Mouse (Mus musculus): ENCODE results near the gene Med14.

The Med14 gene

GRCm38 (mm10) chrX:12761626-12762333, at the start of gene Med14:
Med14 (minus strand) TSS chrX:12762073.
- peak; percentile 94 for DNase-seq (ENCODE audit: extremely low read depth, insufficient read length, low spot score)

GRCm38 (mm10) chrX:12800559-12800958, 38.7 kb upstream of the Med14 start:
- DNase-seq (ENCODE audit: extremely low read depth, insufficient read length, low spot score): no peak

DNA sequence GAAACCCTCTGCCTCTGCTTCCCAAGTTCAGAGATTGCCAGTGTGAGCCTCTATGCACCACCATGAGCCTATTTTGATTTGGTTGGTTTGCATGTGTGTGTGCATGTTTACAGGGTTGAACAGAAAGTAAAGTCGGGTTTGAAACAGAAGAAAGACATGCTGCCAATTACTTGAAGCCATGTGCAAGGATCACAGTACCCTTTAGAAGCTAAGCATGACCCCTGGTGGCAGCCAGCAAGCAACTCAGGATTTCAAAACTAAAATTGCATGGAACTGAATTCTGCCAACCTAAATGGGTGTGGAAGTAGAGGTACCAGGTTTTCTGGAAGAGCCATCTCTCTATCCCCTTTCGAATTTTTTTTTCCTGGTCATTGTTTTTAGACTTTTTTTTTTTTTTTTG, 33.0 kb upstream of the Med14 start:
- peak; percentile 19 for DNase-seq (ENCODE audit: extremely low read depth, insufficient read length, low spot score)

DNA sequence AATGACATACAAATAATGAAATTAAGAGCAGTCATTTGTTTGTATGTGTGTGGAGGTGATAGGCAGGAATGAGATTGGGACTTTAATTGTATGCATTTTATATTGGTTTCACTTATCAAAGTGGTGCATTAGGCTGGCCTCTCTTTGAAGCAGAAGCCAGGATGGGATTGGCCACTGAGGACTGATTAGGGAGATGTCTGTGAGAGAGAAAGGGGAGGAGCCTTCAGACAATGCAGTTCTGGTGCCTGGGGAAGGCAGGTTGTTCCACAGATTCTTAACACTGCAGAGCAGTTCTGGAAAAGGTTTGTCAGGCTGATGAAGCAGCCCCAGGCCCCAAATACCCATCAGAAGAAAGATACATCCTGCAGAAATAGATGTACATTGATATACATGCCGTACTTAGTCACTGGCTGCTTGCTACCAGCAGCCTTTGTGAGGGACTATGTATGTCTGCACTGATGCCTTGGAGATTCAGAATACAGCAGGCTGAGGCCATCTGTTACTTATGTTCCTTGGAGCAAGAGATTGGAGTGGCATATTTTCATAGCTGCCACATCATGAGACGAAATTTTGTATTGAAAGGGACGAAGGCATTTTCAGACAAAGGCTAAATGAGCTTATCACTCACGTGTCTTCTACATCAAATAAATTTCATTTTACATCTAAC, 29.9 kb upstream of the Med14 start:
- DNase-seq (ENCODE audit: extremely low read depth, insufficient read length, low spot score): no peak

- DNase-seq (ENCODE audit: extremely low read depth, insufficient read length, low spot score): peak; percentile 27
Observed at GRCm38 (mm10) chrX:12773236-12773635, 11.4 kb upstream of the Med14 start.

- no peak for DNase-seq (ENCODE audit: extremely low read depth, insufficient read length, low spot score)
Observed at GRCm38 (mm10) chrX:12771561-12771960, 9.7 kb upstream of the Med14 start.

DNA sequence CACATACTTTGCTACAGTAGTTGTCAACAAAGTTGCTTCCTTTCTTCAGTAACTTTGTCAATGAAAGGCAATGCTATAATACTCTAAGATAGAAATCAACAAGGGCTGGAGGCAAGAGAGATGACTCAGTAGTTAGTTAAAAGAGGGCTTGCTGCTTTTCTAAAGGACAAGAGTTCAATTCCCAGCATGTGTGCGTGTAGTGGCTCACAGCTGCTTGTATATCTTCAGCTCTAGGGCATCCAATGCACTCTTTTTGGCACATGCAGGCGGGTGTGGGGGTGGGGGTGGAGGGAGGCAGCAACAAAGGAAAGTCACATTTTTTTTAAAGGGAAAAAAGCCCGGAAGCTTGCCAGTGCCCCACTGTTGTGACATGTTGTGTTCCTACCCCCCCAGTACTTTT, 6.7 kb upstream of the Med14 start:
- no peak for DNase-seq (ENCODE audit: extremely low read depth, insufficient read length, low spot score)

DNA sequence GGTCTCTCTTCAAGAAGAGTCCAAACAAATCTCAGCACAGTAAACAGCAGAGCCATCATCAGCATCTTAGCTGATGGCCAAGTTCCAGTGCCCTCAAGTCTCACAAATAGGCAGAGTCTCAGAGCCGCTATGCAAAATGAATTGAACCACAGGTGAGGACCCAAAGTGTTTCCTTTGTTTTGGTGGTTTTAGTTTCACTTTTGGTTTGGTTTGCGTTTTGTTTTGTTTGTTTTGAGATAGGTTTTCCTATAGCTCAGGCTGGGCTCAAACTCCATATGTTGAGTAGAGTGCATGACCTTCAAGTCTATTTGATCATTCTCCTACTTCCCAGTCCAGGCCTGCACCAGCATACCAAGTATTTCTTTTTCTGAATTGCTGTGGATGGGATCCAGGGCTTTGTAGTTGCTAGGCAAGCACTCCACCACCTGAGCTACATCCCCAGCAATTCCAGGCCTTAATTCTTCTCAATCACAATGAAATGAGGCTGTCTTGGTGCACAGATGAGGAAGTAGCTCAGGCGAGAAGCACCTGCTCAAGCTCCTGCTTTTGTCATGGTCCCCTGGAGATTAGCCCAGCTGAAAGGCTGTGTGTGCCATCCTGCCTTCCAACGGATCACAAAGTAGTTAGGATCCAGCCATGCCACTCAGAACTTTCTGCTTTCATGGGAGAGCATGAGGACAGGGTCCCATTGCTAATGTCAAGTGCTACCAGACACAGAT, 5.1 kb upstream of the Med14 start:
- DNase-seq (ENCODE audit: extremely low read depth, insufficient read length, low spot score): no peak

- no peak for DNase-seq (ENCODE audit: extremely low read depth, insufficient read length, low spot score)
Observed at GRCm38 (mm10) chrX:12763127-12763834, 1.4 kb upstream of the Med14 start.

GRCm38 (mm10) chrX:12762334-12763126, 657 bp upstream of the Med14 start:
- DNase-seq (ENCODE audit: extremely low read depth, insufficient read length, low spot score): no peak

GRCm38 (mm10) chrX:12761259-12761625, 631 bp downstream of the Med14 start:
- DNase-seq (ENCODE audit: extremely low read depth, insufficient read length, low spot score): no peak

GRCm38 (mm10) chrX:12760501-12760900, 1.4 kb downstream of the Med14 start:
- DNase-seq (ENCODE audit: extremely low read depth, insufficient read length, low spot score): no peak

DNA sequence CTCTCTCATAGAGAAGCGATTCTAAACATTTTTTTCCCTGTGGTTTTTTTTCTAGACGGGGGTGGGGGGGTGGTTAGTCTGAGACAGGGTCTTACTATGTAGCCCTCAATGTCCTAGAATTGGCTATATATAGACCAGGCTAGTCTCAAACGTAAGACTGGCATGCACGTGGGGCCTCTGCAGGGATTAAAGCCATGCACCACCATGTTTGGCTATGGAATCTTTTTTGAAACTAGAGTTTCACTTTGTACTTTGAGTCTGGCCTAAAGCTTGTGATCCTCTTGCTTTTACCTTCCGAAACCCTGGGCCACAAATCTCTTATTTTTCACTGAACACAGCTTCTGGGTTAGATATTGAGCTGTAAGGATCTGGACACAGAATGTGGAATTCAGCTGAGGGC, 2.2 kb downstream of the Med14 start:
- DNase-seq (ENCODE audit: extremely low read depth, insufficient read length, low spot score): no peak

GRCm38 (mm10) chrX:12747886-12748285, 14.0 kb downstream of the Med14 start:
- no peak for DNase-seq (ENCODE audit: extremely low read depth, insufficient read length, low spot score)

DNA sequence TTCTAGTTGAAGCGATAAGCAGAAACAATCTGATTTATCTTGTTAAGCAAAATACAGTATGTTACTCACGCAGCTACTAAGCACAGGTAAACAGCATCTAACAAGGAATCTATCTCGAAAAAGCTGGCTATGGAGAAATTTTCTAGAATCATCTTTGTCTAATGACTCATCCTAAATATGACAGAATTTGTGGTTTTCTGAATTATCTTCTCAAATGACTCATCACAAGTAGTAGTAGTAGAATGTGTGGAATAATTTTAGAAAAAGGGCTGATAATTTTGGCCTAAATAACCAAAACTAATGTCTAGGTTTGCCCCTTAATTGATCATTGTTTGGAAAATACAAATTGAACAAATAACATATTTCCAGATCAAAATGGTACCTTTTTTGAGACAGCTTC, 15.1 kb downstream of the Med14 start:
- no peak for DNase-seq (ENCODE audit: extremely low read depth, insufficient read length, low spot score)

GRCm38 (mm10) chrX:12740396-12740795, 21.5 kb downstream of the Med14 start:
- no peak for DNase-seq (ENCODE audit: extremely low read depth, insufficient read length, low spot score)

DNA sequence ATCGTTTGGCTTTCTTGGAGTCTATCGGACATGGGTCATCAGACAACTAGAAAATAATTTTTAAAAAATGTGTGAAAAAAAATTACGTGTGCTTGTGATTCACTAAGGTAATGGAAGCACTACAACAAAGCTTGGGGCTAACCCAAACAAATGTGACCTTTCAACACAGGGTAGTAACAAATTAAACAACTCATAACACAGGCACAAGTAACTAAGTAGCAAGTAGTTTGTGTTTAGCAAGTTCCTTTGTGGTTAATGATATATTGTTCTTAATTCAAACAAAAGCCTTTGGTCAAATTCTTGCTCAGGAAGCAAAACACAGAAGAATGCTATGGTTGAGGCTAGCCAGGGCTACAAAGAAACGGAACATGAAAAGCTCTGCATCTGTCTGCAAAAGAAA, 45.8 kb downstream of the Med14 start:
- no peak for DNase-seq (ENCODE audit: extremely low read depth, insufficient read length, low spot score)

DNA sequence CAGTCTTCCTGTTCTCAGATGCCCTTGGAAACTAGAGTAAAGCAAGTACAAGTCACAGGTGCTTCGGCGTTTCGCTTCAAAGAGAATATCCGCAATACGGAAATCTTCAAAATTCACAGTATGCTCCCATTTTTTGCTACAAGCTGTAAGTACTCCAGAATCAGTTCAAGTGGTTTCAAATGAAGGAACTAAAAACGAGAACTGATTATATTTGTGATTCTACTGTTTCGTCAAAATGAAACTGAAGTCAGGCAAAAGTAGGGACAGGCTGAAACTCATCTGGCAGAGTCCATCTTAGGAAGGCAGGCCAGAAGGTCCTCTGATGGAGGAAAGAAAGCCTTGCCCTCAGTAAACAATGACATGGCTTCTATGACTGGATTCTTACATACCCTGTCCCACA, 48.1 kb downstream of the Med14 start:
- DNase-seq (ENCODE audit: extremely low read depth, insufficient read length, low spot score): no peak

DNA sequence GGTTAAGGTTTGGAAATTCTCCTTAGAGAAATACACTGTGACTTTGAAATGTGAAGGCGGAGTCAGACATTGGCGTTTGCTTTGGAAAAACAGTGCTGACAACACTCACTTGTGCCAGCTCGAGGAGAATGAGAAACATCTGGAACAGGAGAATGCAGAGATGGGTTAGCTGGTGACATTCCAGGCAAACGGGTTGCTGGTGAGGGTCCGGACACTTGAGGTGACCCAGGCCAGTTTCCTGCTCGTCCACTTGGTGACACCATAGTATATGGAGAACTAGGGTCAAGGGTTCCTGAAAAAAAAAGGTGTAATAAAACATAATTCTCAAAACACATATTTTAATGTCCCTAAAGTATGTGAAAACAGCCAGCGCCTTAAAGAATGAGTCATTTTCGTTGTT, 75.0 kb downstream of the Med14 start:
- no peak for DNase-seq (ENCODE audit: extremely low read depth, insufficient read length, low spot score)

DNA sequence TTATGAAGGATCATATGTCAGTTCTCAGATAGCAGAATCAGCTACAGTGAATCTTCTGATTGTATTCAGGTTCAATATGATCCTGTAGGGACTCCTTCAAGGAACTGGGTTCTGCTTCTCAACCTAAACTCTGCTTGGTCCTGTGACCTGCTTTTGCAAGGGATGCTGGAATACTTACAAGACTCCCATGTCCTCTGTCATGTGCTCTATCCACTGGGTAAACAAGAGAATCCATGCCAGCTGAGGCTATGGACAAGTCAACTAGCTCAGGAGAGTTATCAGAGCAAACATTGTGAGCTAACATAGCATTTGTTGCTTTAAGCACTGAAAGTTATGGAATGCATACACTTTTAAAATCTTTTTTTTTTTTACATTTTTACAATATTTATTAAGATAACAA, 75.8 kb downstream of the Med14 start:
- no peak for DNase-seq (ENCODE audit: extremely low read depth, insufficient read length, low spot score)

GRCm38 (mm10) chrX:12677396-12677795, 84.5 kb downstream of the Med14 start:
- no peak for DNase-seq (ENCODE audit: extremely low read depth, insufficient read length, low spot score)
